Mouse (Mus musculus) neural tube, embryonic 14.5 days (tissue): ENCODE results near the gene Atg9b. TPM values are rescaled to one million over a fixed set of nuclear protein-coding genes. Genes with fewer than 3 reads are reported as not detected.

ENCODE experiments used
- ATAC-seq: fragments of 200-750 bp; cut with Nextera tagmentation; 2 replicates; pipeline ENCODE4 v1.8.0; 2017; ENCODE audit warnings: low read depth, mild to moderate bottlenecking, moderate TSS enrichment, moderate library complexity
- H3K27ac ChIP-seq: fragments of 300-500 bp; sonication (generic); 2 replicates; pipeline ENCODE4 v1.5.1; 2014; ENCODE audit warnings: low read depth, mild to moderate bottlenecking, control low read depth, low read length, moderate library complexity, mixed read lengths
- H3K27me3 ChIP-seq: fragments of 300-500 bp; sonication (generic); 2 replicates; pipeline ENCODE4 v1.6.1; 2014; ENCODE audit warnings: low read length; ENCODE audit not compliant: control insufficient read depth, insufficient read depth
- H3K36me3 ChIP-seq: fragments of 300-500 bp; sonication (generic); 2 replicates; pipeline ENCODE4 v1.6.1; 2014; ENCODE audit warnings: low read length, mixed read lengths; ENCODE audit not compliant: control insufficient read depth, insufficient read depth
- H3K4me1 ChIP-seq: fragments of 300-500 bp; sonication (generic); 2 replicates; pipeline ENCODE4 v1.6.1; 2014; ENCODE audit warnings: low read length; ENCODE audit not compliant: control insufficient read depth, insufficient read depth
- H3K4me2 ChIP-seq: fragments of 300-500 bp; sonication (generic); 2 replicates; pipeline ENCODE4 v1.6.1; 2014; ENCODE audit warnings: mild to moderate bottlenecking, low read depth, low read length, control low read depth
- H3K4me3 ChIP-seq: fragments of 300-500 bp; sonication (generic); 2 replicates; pipeline ENCODE4 v1.5.1; 2014; ENCODE audit warnings: low read depth, low read length, control low read depth, mixed read lengths
- H3K9ac ChIP-seq: fragments of 300-500 bp; sonication (generic); replicated peaks from 2 replicates; pipeline ENCODE4 v1.6.1; 2014; ENCODE audit warnings: low read depth, mild to moderate bottlenecking, control low read depth, low read length, mixed read lengths
- H3K9me3 ChIP-seq: fragments of 300-500 bp; sonication (generic); 2 replicates; pipeline ENCODE4 v1.6.1; 2016; ENCODE audit warnings: low read length; ENCODE audit not compliant: control insufficient read depth
- WGBS: fragments of 180-500 bp; shearing (Covaris S2); extraction: QIAGEN DNeasy Blood & Tissue Kit; methylation state at CpG from one replicate; pipeline ENCODE4 v1.1.7; 2014; 5-methylcytosine and 5-hydroxymethylcytosine counted together
- polyA plus RNA-seq: library from polyadenylated mRNA; unstranded; fragments of >200 nt; fragmentation: Nextera tagmentation; extraction: Ambion mirVana; gene quantifications from 2 replicates; pipeline ENCODE4 v1.2.1, GENCODE M21; 2014

Gene Atg9b
- polyA plus RNA-seq, 1 experiment from 2014 or later, result 2.2 TPM

DNA sequence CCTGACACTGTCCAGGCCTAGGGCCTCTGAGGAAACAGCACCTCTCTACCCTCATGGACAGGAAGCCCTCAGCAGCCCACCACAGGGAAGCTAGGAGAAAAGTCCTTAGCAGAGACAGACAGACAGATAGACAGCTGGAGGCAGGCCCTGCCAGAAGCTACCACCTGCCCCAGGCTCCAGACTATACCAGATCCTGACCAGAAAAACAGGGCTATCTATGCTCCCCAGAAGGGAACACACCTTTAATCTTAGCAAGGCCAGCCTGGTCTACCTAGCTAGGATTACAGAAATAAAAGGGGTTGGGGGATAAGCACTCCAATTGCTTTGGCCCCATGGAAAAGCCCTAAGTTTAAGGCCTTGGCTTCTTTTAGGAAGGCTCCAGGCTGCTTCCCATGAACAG lies 48.6 kb downstream of the Atg9b start:
- peak overlapping the region; percentile 2; the same call in 1 of the 2 replicates for H3K4me2 ChIP-seq
- H3K36me3 ChIP-seq, result no peaks in the 10 kb centered on the region
- no peaks in the 10 kb centered on the region for H3K27me3 ChIP-seq
- no peak overlapping the region for H3K9ac ChIP-seq
- no peaks in the 10 kb centered on the region for H3K9me3 ChIP-seq
- ATAC-seq, result no peak
- peak overlapping the region; percentile 89 for H3K27ac ChIP-seq
- peaks cover 30% of the 10 kb centered on the region for H3K4me1 ChIP-seq
- H3K4me3 ChIP-seq, result no peak overlapping the region

DNA sequence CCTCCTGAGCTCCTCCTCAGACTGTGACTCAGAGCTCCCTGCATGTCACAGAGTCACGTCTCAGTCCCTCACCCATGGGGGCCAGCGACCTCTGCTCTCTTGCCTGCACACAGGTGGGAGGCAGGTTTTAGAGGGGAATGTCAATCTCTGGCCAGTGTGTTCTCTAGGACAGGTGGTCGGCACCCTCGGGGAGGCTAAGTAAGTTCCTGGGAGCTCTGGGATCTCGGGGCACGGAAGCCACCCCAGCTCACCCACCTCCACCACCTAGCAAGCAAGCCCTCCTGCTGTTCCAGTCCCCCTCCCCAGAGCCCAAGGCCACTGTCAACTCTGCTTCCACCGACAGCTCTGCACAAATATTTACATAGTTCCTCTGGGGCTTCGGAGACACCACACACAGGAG lies 49.0 kb downstream of the Atg9b start:
- no peak overlapping the region for H3K4me3 ChIP-seq
- no peaks in the 10 kb centered on the region for H3K9me3 ChIP-seq
- no peak for ATAC-seq
- 53% methylated on average over 8 of the region's 8 CpGs for WGBS
- H3K27me3 ChIP-seq, result no peaks in the 10 kb centered on the region
- no peak overlapping the region for H3K27ac ChIP-seq
- peaks cover 28% of the 10 kb centered on the region for H3K4me1 ChIP-seq
- H3K9ac ChIP-seq, result no peak overlapping the region
- no peaks in the 10 kb centered on the region for H3K36me3 ChIP-seq
- no peak overlapping the region for H3K4me2 ChIP-seq

DNA sequence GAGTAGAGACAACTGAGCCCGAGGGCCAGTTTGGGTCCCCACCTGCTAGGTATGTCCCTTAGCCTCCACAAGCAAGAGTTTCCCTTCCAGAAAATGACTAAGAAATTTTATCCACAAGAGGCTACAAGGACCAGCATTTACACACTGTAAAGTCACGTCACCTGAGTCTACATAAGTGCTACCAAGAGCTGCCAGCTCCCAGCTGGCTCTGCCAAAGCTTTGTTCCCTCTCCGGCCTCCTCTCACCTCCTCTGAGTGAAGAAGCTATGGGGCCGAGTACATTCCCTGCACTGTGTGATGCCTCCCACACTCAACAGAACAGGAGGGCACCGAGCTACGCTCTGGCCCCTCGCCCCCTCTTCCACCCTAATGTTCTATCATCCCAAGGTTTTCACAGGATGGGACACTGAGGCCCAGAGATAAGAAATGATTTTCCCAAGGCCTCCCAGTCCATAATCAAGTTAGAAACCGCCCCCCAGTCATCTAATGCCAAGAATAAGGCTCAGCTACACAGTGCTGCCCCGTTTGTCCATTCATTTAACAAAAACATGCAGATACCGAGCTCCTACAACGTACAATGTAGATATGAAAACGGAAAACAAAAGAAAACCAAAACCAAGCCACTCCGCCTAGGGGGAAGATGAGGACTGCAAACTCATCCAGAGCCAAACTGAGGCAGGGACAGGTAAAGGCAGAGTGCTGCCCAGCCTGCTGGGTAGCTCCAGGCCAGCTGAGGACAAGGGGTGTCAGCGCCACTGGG lies 49.6 kb downstream of the Atg9b start:
- no peak overlapping the region for H3K4me3 ChIP-seq
- no peaks in the 10 kb centered on the region for H3K9me3 ChIP-seq
- no peak overlapping the region for H3K9ac ChIP-seq
- WGBS, result 88% methylated on average over 14 of the region's 14 CpGs
- H3K4me2 ChIP-seq, result no peak overlapping the region
- H3K27ac ChIP-seq, result no peak overlapping the region
- no peak for ATAC-seq
- no peaks in the 10 kb centered on the region for H3K27me3 ChIP-seq
- no peaks in the 10 kb centered on the region for H3K36me3 ChIP-seq
- H3K4me1 ChIP-seq, result peaks cover 25% of the 10 kb centered on the region

DNA sequence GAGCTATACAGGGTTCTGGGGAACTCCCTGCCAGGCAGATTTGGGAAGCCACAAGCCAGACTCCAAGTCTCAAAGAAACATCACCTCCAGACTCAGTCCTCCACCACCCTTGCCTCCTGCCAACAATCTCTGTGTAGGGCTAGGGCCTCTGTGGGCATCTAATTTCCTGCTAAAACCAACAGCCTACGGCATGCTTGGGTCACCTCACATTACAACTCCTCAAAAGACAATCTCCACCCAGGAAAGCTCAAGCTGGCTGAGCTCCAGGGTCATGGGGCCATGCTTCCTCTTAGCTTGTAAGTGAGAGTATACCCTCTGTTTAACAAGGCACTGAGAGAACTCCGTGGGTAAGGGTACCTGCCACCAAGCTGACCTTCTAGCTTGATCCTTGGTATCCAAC lies 54.1 kb downstream of the Atg9b start:
- Histone ChIP-seq H3K27me3 (no peaks in the 10 kb centered on the region), H3K9me3 (no peaks in the 10 kb centered on the region), H3K4me2 (no peak overlapping the region), H3K4me3 (no peak overlapping the region), H3K27ac (no peak overlapping the region), H3K36me3 (no peaks in the 10 kb centered on the region), H3K9ac (no peak overlapping the region), H3K4me1 (peaks cover 9% of the 10 kb centered on the region)
- 70% methylated on average over 2 of the region's 2 CpGs for WGBS
- no peak for ATAC-seq

- 41% methylated on average over 9 of the region's 9 CpGs for WGBS
- no peaks in the 10 kb centered on the region for H3K27me3 ChIP-seq
- no peaks in the 10 kb centered on the region for H3K9me3 ChIP-seq
- H3K4me1 ChIP-seq, result peaks cover 8% of the 10 kb centered on the region
- no peak overlapping the region for H3K4me2 ChIP-seq
- no peaks in the 10 kb centered on the region for H3K36me3 ChIP-seq
- no peak overlapping the region for H3K9ac ChIP-seq
- no peak; the same call in 1 of the 2 replicates for ATAC-seq
- no peak overlapping the region for H3K4me3 ChIP-seq
- H3K27ac ChIP-seq, result no peak overlapping the region
These were observed 54.6 kb downstream of the Atg9b start for GRCm38 (mm10) chr5:24337366-24337765.

DNA sequence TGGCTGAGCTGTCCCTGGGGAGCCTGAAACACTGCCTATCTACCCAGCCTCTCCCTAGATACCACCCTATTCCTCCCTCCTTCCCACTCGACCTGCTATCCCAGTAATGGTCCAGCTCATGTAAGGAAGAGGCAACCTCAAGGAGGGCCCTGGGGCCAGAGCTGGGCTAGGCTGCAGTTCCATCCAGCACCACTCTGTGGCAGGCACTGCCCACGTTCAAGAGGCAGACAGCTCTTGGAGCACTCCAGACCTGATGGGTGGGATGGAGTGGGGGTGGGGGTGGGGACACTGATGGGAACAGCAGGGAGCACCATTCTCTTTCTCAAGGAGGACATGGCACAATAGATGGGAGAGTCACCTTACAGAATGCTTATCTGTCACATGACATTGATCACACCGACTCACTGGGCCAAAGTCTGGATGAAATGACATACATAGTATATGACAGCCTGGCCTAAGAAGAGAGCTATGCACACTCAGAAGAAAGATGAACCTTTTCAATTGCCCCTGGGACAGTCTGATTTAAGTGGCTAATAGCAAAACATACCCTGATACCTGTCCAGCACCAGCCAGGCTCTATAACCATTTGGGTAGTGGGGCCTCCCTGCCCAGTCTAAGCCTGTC lies 55.9 kb downstream of the Atg9b start:
- no peak overlapping the region for H3K4me3 ChIP-seq
- no peak overlapping the region for H3K4me2 ChIP-seq
- WGBS, result 13% methylated on average over 3 of the region's 3 CpGs
- H3K27ac ChIP-seq, result peak overlapping the region; percentile 41; the same call in 1 of the 2 replicates
- peak; percentile 90 for ATAC-seq
- no peaks in the 10 kb centered on the region; the same call in 1 of the 2 replicates for H3K36me3 ChIP-seq
- no peak overlapping the region for H3K9ac ChIP-seq
- H3K27me3 ChIP-seq, result no peaks in the 10 kb centered on the region
- H3K4me1 ChIP-seq, result peaks cover 8% of the 10 kb centered on the region
- H3K9me3 ChIP-seq, result no peaks in the 10 kb centered on the region

DNA sequence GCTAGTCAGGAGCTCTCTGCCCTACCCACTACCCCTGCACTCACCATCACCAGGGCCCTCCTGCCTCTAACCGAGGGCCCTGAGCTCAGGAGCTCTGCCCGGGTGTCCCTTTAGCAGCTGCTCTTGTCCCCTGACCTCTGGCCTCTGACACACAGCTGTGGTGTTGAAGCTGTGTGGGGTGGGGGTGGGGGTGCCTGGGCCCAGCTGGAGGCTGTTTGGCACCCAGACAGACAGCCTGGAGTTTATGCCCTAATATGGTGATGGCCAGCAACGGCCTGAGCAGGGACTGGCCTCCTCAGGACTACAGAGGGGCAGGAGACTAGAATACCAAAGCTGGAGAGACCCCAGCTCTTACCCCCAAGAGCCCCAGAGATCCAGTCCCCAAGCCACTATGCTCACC lies 57.2 kb downstream of the Atg9b start:
- peaks cover 14% of the 10 kb centered on the region for H3K4me1 ChIP-seq
- H3K9me3 ChIP-seq, result no peaks in the 10 kb centered on the region
- no peak overlapping the region for H3K4me3 ChIP-seq
- H3K27ac ChIP-seq, result no peak overlapping the region
- H3K36me3 ChIP-seq, result no peaks in the 10 kb centered on the region; the same call in 1 of the 2 replicates
- no peak overlapping the region for H3K9ac ChIP-seq
- H3K4me2 ChIP-seq, result no peak overlapping the region
- no peak for ATAC-seq
- H3K27me3 ChIP-seq, result no peaks in the 10 kb centered on the region
- 33% methylated on average over 3 of the region's 3 CpGs for WGBS

Other genes starting within 250 kb of the Atg9b start
- gene Nupl2, start 227.2 kb downstream of the Atg9b start, polyA plus RNA-seq, result 16.7 and 17.1 TPM in 2 replicates
- gene Kcnh2, start 40.5 kb downstream of the Atg9b start, polyA plus RNA-seq, result 13.6 and 17.0 TPM in 2 replicates
- 4.2 and 9.6 TPM in 2 replicates for gene Nos3, start 27.3 kb downstream of the Atg9b start, polyA plus RNA-seq
- 47.2 and 47.7 TPM in 2 replicates for gene Abcb8, start 1.5 kb upstream of the Atg9b start, polyA plus RNA-seq
- gene Asic3, start 21.2 kb upstream of the Atg9b start, polyA plus RNA-seq, result 0.58 and 3.0 TPM in 2 replicates
- 119 and 126 TPM in 2 replicates for gene Cdk5, start 31.4 kb upstream of the Atg9b start, polyA plus RNA-seq
- 11.2 and 13.8 TPM in 2 replicates for gene Slc4a2, start 31.7 kb upstream of the Atg9b start, polyA plus RNA-seq
- gene Fastk, start 53.1 kb upstream of the Atg9b start, polyA plus RNA-seq, result 93.2 and 97.7 TPM in 2 replicates
- gene Tmub1, start 55.7 kb upstream of the Atg9b start, polyA plus RNA-seq, result 63.9 and 68.0 TPM in 2 replicates
- 59.3 and 63.6 TPM in 2 replicates for gene Agap3, start 60.0 kb upstream of the Atg9b start, polyA plus RNA-seq
- 3.5 and 5.8 TPM in 2 replicates for gene Gbx1, start 135.1 kb upstream of the Atg9b start, polyA plus RNA-seq
- 0.17 and 0.45 TPM in 2 replicates for gene Asb10, start 148.8 kb upstream of the Atg9b start, polyA plus RNA-seq
- gene 4931409K22Rik, start 164.7 kb upstream of the Atg9b start, polyA plus RNA-seq, result 0.14 and 0.16 TPM in 2 replicates
- gene Abcf2, start 185.3 kb upstream of the Atg9b start, polyA plus RNA-seq, result 80.3 and 89.8 TPM in 2 replicates
- gene Chpf2, start 194.6 kb upstream of the Atg9b start, polyA plus RNA-seq, result 13.3 and 13.6 TPM in 2 replicates
- 139 and 179 TPM in 2 replicates for gene Smarcd3, start 232.3 kb upstream of the Atg9b start, polyA plus RNA-seq